Mouse (Mus musculus) spleen, adult 2 months (tissue): ENCODE data around the gene B130006D01Rik.

Experiments
- CTCF ChIP-seq: fragments of 200-500 bp; IDR thresholded peaks from 2 replicates; pipeline ENCODE4 v1.5.1; 2011; ENCODE audit warnings: mild to moderate bottlenecking, inconsistent platforms; ENCODE audit not compliant: insufficient read depth, insufficient read length, insufficient replicate concordance; ENCODE audit errors: extremely low read depth
- POLR2A ChIP-seq: fragments of 200-500 bp; IDR thresholded peaks from 2 replicates; pipeline ENCODE4 v1.6.1; 2011; ENCODE audit warnings: low read depth, low read length, inconsistent platforms

- TF ChIP-seq CTCF (no peak), POLR2A (no peak)
These were observed 41.4 kb downstream of the B130006D01Rik start for GRCm38 (mm10) chr11:95764806-95765205.
